Mouse (Mus musculus) CH12.LX (cell line): Measurements from ENCODE around the gene Ttc7b.
A peak's percentile ranks its signal among the peaks of the same experiment; 100 is the strongest.

Experiments used
- CHD2 ChIP-seq: IDR thresholded peaks from 2 replicates; pipeline ENCODE4 v1.6.1; 2011; ENCODE audit warnings: low read length, improper control_type of control experiment
- CTCF ChIP-seq, 2 experiments: IDR thresholded peaks in 1 of 2; conservative IDR thresholded peaks in 1 of 2; 2 replicates each; pipeline ENCODE4 v1.5.1; 2011 to 2012; ENCODE audit warnings: low read depth in 2 of 2, low read length in 2 of 2, improper control_type of control experiment in 1 of 2, inconsistent platforms in 1 of 2, mild to moderate bottlenecking in 1 of 2, moderate library complexity in 1 of 2
- EP300 ChIP-seq: IDR thresholded peaks from 2 replicates; pipeline ENCODE4 v1.6.1; 2011; ENCODE audit warnings: low read length, improper control_type of control experiment
- MAFK ChIP-seq: IDR thresholded peaks from 2 replicates; pipeline ENCODE4 v1.6.1; 2011; ENCODE audit warnings: low read length, improper control_type of control experiment; ENCODE audit not compliant: insufficient replicate concordance
- MAX ChIP-seq: IDR thresholded peaks from 2 replicates; pipeline ENCODE4 v1.6.1; 2011; ENCODE audit warnings: low read length, improper control_type of control experiment
- MYC ChIP-seq: IDR thresholded peaks from 2 replicates; pipeline ENCODE4 v1.6.1; 2011; ENCODE audit warnings: low read depth, mild to moderate bottlenecking, improper control_type of control experiment, low read length
- POLR2A ChIP-seq: IDR thresholded peaks from 2 replicates; pipeline ENCODE4 v1.6.1; 2011; ENCODE audit warnings: low read depth, mild to moderate bottlenecking, improper control_type of control experiment, low read length
- SMC3 ChIP-seq: IDR thresholded peaks from 2 replicates; pipeline ENCODE4 v1.6.1; 2011; ENCODE audit warnings: low read depth, low read length, improper control_type of control experiment
- UBTF ChIP-seq: IDR thresholded peaks from 2 replicates; pipeline ENCODE4 v1.6.1; 2012; ENCODE audit warnings: low read depth, mild to moderate bottlenecking, inconsistent platforms, low read length, improper control_type of control experiment, moderate library complexity
- USF2 ChIP-seq: conservative IDR thresholded peaks from 2 replicates; pipeline ENCODE4 v1.6.1; 2011; ENCODE audit warnings: low read depth, low read length, improper control_type of control experiment
- ZMIZ1 ChIP-seq: IDR thresholded peaks from 2 replicates; pipeline ENCODE4 v1.6.1; 2012; ENCODE audit warnings: low read depth, mild to moderate bottlenecking, inconsistent platforms, low read length, improper control_type of control experiment

- TF ChIP-seq CHD2 (no peak), MAFK (no peak), USF2 (no peak), CTCF (conservative IDR thresholded peaks at IDR 0.05 in 1 of 2, IDR thresholded peaks at IDR 0.05 in 1 of 2; ENCODE audit: low read depth in 2 of 2, low read length in 2 of 2) (peak; percentile 59 to 90), POLR2A (no peak), SMC3 (peak; percentile 90), MYC (no peak), ZMIZ1 (no peak), UBTF (no peak), MAX (no peak), EP300 (no peak)
Measured at GRCm38 (mm10) chr12:100479892-100480621, 40.6 kb downstream of the Ttc7b start.
